8 mouse cellular contexts compared by ENCODE assay signal in genomic region chr2:103073219-103073982, GRCm38 (mm10). TPM values are rescaled to one million over a fixed set of nuclear protein-coding genes. Genes with fewer than 3 reads are reported as not detected.
A peak's percentile ranks its signal among the peaks of the same experiment; 100 is the strongest.
DNase-seq lines count a peak whose midpoint lies in the region; ATAC-seq and TF ChIP-seq lines count a peak whose summit lies in the region.

Pdhx (minus strand) TSS chr2:103073513.
Apip (plus strand) TSS chr2:103073675.

- H3K4me2 ChIP-seq in CH12.LX (ENCODE audit: insufficient read depth, low read depth, poor library complexity, severe bottlenecking), result peak within 1 kb of the TSS; percentile 87
- H3K4me2 ChIP-seq in forebrain, embryonic 11.5 days (ENCODE audit: low read depth, low read length, severe bottlenecking), result peak within 1 kb of the TSS; percentile 61
- peak within 1 kb of the TSS; percentile 72 for H3K4me2 ChIP-seq in heart, embryonic 16.5 days (ENCODE audit: low read depth, low read length)
- peak within 1 kb of the TSS; percentile 84 for H3K4me2 ChIP-seq in liver, embryonic 15.5 days
- H3K4me2 ChIP-seq in neural tube, embryonic 12.5 days (replicated peaks), result peak within 1 kb of the TSS; percentile 71

- H3K9me3 ChIP-seq in CH12.LX (replicated peaks; ENCODE audit: low read length), result peaks cover 4% of the 10 kb centered on the region
- H3K9me3 ChIP-seq in forebrain, embryonic 11.5 days (ENCODE audit: control insufficient read depth, low read length), result no peaks in the 10 kb centered on the region
- H3K9me3 ChIP-seq in heart, embryonic 16.5 days (replicated peaks; ENCODE audit: control insufficient read depth, low read length), result no peaks in the 10 kb centered on the region
- H3K9me3 ChIP-seq in liver, embryonic 15.5 days (replicated peaks), result no peaks in the 10 kb centered on the region
- H3K9me3 ChIP-seq in neural tube, embryonic 12.5 days, result no peaks in the 10 kb centered on the region

- peaks cover 7 to 56% of the 10 kb centered on the region in 2 experiments; a peak in 3 of 4 replicates for H3K4me1 ChIP-seq in CH12.LX (ENCODE audit: control insufficient read depth in 1 of 2, insufficient read depth in 2 of 2)
- no peaks in the 10 kb centered on the region for H3K4me1 ChIP-seq in forebrain, embryonic 11.5 days (replicated peaks; ENCODE audit: control insufficient read depth, insufficient read depth, low read length)
- H3K4me1 ChIP-seq in heart, embryonic 16.5 days (ENCODE audit: control insufficient read depth, insufficient read depth, low read length), result peaks cover 24% of the 10 kb centered on the region
- H3K4me1 ChIP-seq in liver, embryonic 15.5 days (replicated peaks), result peaks cover 36% of the 10 kb centered on the region
- H3K4me1 ChIP-seq in neural tube, embryonic 12.5 days, result peaks cover 10% of the 10 kb centered on the region

- no peak for TF ChIP-seq CTCF in CH12.LX (conservative IDR thresholded peaks at IDR 0.05 in 1 of 2, IDR thresholded peaks at IDR 0.05 in 1 of 2; ENCODE audit: low read depth in 2 of 2, low read length in 2 of 2)

- H3K4me3 ChIP-seq in CH12.LX (replicated peaks in 1 of 3; ENCODE audit: low read depth in 2 of 3, low read length in 2 of 3, poor library complexity in 1 of 3), result peak within 1 kb of the TSS; percentile 90 to 92 (median 90)
- H3K4me3 ChIP-seq in forebrain, embryonic 11.5 days (ENCODE audit: low read depth, low read length), result peak within 1 kb of the TSS; percentile 75
- peak within 1 kb of the TSS; percentile 81 for H3K4me3 ChIP-seq in heart, embryonic 16.5 days (ENCODE audit: low read length)
- H3K4me3 ChIP-seq in liver, embryonic 15.5 days (replicated peaks), result peak within 1 kb of the TSS; percentile 81
- H3K4me3 ChIP-seq in neural tube, embryonic 12.5 days, result peak within 1 kb of the TSS; percentile 77

- dilution Hi-C loops in CH12.LX (cut with MboI; ENCODE audit: extremely low pct_ligation_motif_present, extremely low pct_unique_long_range_greater_than_20kb, low sequenced_read_pairs), result no loop called here

- peak within 1 kb of the TSS; percentile 85 for H3K9ac ChIP-seq in CH12.LX (ENCODE audit: insufficient read depth, low read depth)
- peak within 1 kb of the TSS; percentile 80 for H3K9ac ChIP-seq in forebrain, embryonic 11.5 days (ENCODE audit: low read length)
- H3K9ac ChIP-seq in heart, embryonic 16.5 days (ENCODE audit: low read length), result peak within 1 kb of the TSS; percentile 94
- peak within 1 kb of the TSS; percentile 83 for H3K9ac ChIP-seq in liver, embryonic 15.5 days
- H3K9ac ChIP-seq in neural tube, embryonic 12.5 days, result peak within 1 kb of the TSS; percentile 82

- TF ChIP-seq EP300 in CH12.LX (IDR thresholded peaks at IDR 0.05; ENCODE audit: low read length), result no peak

- H3K79me2 ChIP-seq in CH12.LX (replicated peaks; ENCODE audit: control insufficient read depth, extremely low read depth, insufficient read depth, poor library complexity, severe bottlenecking), result peaks cover 80% of the 10 kb centered on the region

- peaks cover 13 to 34% of the 10 kb centered on the region in 2 experiments for H3K36me3 ChIP-seq in CH12.LX (replicated peaks in 1 of 2; ENCODE audit: control insufficient read depth in 1 of 2, insufficient read depth in 1 of 2, low read length in 1 of 2)
- no peaks in the 10 kb centered on the region for H3K36me3 ChIP-seq in forebrain, embryonic 11.5 days (ENCODE audit: control insufficient read depth, insufficient read depth, low read length)
- H3K36me3 ChIP-seq in heart, embryonic 16.5 days (ENCODE audit: control insufficient read depth, insufficient read depth), result no peaks in the 10 kb centered on the region
- H3K36me3 ChIP-seq in liver, embryonic 15.5 days (replicated peaks), result no peaks in the 10 kb centered on the region
- no peaks in the 10 kb centered on the region for H3K36me3 ChIP-seq in neural tube, embryonic 12.5 days

- no peak for TF ChIP-seq RAD21 in CH12.LX (IDR thresholded peaks at IDR 0.05; ENCODE audit: low read depth, low read length)

- WGBS in forebrain, embryonic 11.5 days, result under 1% methylated on average over 55 of the region's 55 CpGs
- WGBS in heart, embryonic 16.5 days, result 0% methylated on average over 55 of the region's 55 CpGs
- under 1% methylated on average over 55 of the region's 55 CpGs for WGBS in liver, embryonic 15.5 days (ENCODE audit: insufficient replicate concordance)
- 1% methylated on average over 55 of the region's 55 CpGs for WGBS in neural tube, embryonic 12.5 days

- DNase-seq in CH12.LX (ENCODE audit: extremely low read depth), result peak; percentile 99
- DNase-seq in c-Kit-positive CD71-positive TER-119-negative erythroid progenitor cells, embryonic 14.5 days (ENCODE audit: low read depth), result peak; percentile 99
- peak; percentile 100 for DNase-seq in forebrain, embryonic 11.5 days (ENCODE audit: low spot score)
- DNase-seq in kidney, postnatal 36 days, result peak; percentile 100
- peak; percentile 98 for DNase-seq in telencephalon, adult 2 months (ENCODE audit: low read depth, low spot score)

- in situ Hi-C loops in CH12.LX (cut with MboI; ENCODE audit: low pct_ligation_motif_present, low pct_unique_long_range_greater_than_20kb, low sequenced_read_pairs), result no loop called here

- peak; percentile 100 for ATAC-seq in forebrain, embryonic 11.5 days (replicated peaks; ENCODE audit: low FRiP score)
- ATAC-seq in heart, embryonic 16.5 days (replicated peaks; ENCODE audit: extremely low read depth, insufficient read depth, low FRiP score), result peak; percentile 100
- ATAC-seq in liver, embryonic 15.5 days (ENCODE audit: insufficient read depth), result peak; percentile 99
- ATAC-seq in neural tube, embryonic 12.5 days (ENCODE audit: low FRiP score, low read depth), result peak; percentile 100

- H3K27me3 ChIP-seq in CH12.LX (replicated peaks), result no peaks in the 10 kb centered on the region
- no peaks in the 10 kb centered on the region for H3K27me3 ChIP-seq in forebrain, embryonic 11.5 days (ENCODE audit: control insufficient read depth, insufficient read depth, low read length)
- no peaks in the 10 kb centered on the region for H3K27me3 ChIP-seq in heart, embryonic 16.5 days (ENCODE audit: control insufficient read depth, insufficient read depth, low read length)
- H3K27me3 ChIP-seq in liver, embryonic 15.5 days, result no peaks in the 10 kb centered on the region
- H3K27me3 ChIP-seq in neural tube, embryonic 12.5 days (replicated peaks), result no peaks in the 10 kb centered on the region

- H3K27ac ChIP-seq in CH12.LX (ENCODE audit: insufficient read depth, low read depth), result peak within 1 kb of the TSS; percentile 77
- 0 out of 2 replicates have a peak within 1 kb of the TSS, but pooled peaks have one; percentile 46 for H3K27ac ChIP-seq in forebrain, embryonic 11.5 days (ENCODE audit: low read depth, low read length)
- H3K27ac ChIP-seq in heart, embryonic 16.5 days (ENCODE audit: low read length), result peak within 1 kb of the TSS; percentile 83
- H3K27ac ChIP-seq in liver, embryonic 15.5 days (replicated peaks), result peak within 1 kb of the TSS; percentile 96
- H3K27ac ChIP-seq in neural tube, embryonic 12.5 days, result peak within 1 kb of the TSS; percentile 32; the same call in 1 of the 2 replicates

- TF ChIP-seq POLR2A in CH12.LX (IDR thresholded peaks at IDR 0.05; ENCODE audit: low read depth, low read length), result peak; percentile 91

TF ChIP-seq in CH12.LX, 34 proteins besides CTCF, POLR2A, EP300 and RAD21 (continues in another document):
- TF ChIP-seq ETS1 (conservative IDR thresholded peaks at IDR 0.05; ENCODE audit: low read depth, low read length), result no peak
- no peak for TF ChIP-seq ZKSCAN1 (IDR thresholded peaks at IDR 0.05; ENCODE audit: borderline replicate concordance, low read depth, low read length)
- no peak for TF ChIP-seq PAX5 (IDR thresholded peaks at IDR 0.05; ENCODE audit: low read length)
- TF ChIP-seq BHLHE40 (IDR thresholded peaks at IDR 0.05; ENCODE audit: low read depth, low read length), result no peak
- peak; percentile 82 for TF ChIP-seq NRF1 (IDR thresholded peaks at IDR 0.05; ENCODE audit: low read depth, low read length)
- 0 out of 2 replicates have a peak, but pooled peaks have one; percentile 8 for TF ChIP-seq MYC (IDR thresholded peaks at IDR 0.05; ENCODE audit: low read depth, low read length)
- no peak for TF ChIP-seq TBP (conservative IDR thresholded peaks at IDR 0.05; ENCODE audit: low read depth, low read length)
- TF ChIP-seq SIN3A (IDR thresholded peaks at IDR 0.05; ENCODE audit: low read length), result peak; percentile 69; the same call in 1 of the 2 replicates
- TF ChIP-seq UBTF (IDR thresholded peaks at IDR 0.05; ENCODE audit: low read depth, low read length), result peak; percentile 57
- no peak for TF ChIP-seq ELF1 (IDR thresholded peaks at IDR 0.05; ENCODE audit: low read depth, low read length)
- no peak for TF ChIP-seq E2F4 (IDR thresholded peaks at IDR 0.05; ENCODE audit: insufficient replicate concordance, low read depth, low read length)
- TF ChIP-seq USF1 (IDR thresholded peaks at IDR 0.05; ENCODE audit: low read depth, low read length), result no peak
- no peak for TF ChIP-seq ZC3H11A (IDR thresholded peaks at IDR 0.05; ENCODE audit: low read depth, low read length)
- TF ChIP-seq USF2 (conservative IDR thresholded peaks at IDR 0.05; ENCODE audit: low read depth, low read length), result no peak
- peak; percentile 89 for TF ChIP-seq NELFE (IDR thresholded peaks at IDR 0.05; ENCODE audit: low read depth, low read length)
- TF ChIP-seq ZNF384 (IDR thresholded peaks at IDR 0.05; ENCODE audit: low read depth, low read length), result no peak
- TF ChIP-seq KAT2A (IDR thresholded peaks at IDR 0.05; ENCODE audit: insufficient replicate concordance, low read length), result no peak
- no peak; the same call in 1 of the 2 replicates for TF ChIP-seq IRF4 (IDR thresholded peaks at IDR 0.05; ENCODE audit: low read depth, low read length)

RNA-seq across cellular contexts. Expression of gene Pdhx, which starts in this region (rescaled TPM):
- total RNA-seq in CH12.LX (2012; rRNA removed) (66.9 and 78.9 TPM in 2 replicates), CH12.LX (2014; rRNA removed) (131 and 140 TPM in 2 replicates)
- 97.4 and 104 TPM in 2 replicates for polyA plus RNA-seq in CH12.LX (2012; ENCODE audit: insufficient read length, low read depth)
- polyA plus RNA-seq in forebrain, embryonic 11.5 days (2014; fragmentation: Nextera tagmentation; extraction: Ambion mirVana), result 45.3 and 48.0 TPM in 2 replicates
- polyA plus RNA-seq in heart, embryonic 16.5 days (2015; fragmentation: Nextera tagmentation; extraction: Ambion mirVana), result 69.3 and 70.9 TPM in 2 replicates
- polyA plus RNA-seq in liver, embryonic 15.5 days (2015; fragmentation: Nextera tagmentation; extraction: Ambion mirVana), result 19.8 and 20.1 TPM in 2 replicates
- polyA plus RNA-seq in neural tube, embryonic 12.5 days (2016; fragmentation: Nextera tagmentation; extraction: Ambion mirVana), result 49.8 and 53.9 TPM in 2 replicates

RNA-seq across cellular contexts. Expression of gene Apip, which starts in this region (rescaled TPM):
- total RNA-seq in CH12.LX (2012; rRNA removed) (111 and 126 TPM in 2 replicates), CH12.LX (2014; rRNA removed) (222 and 233 TPM in 2 replicates)
- 142 and 184 TPM in 2 replicates for polyA plus RNA-seq in CH12.LX (2012; ENCODE audit: insufficient read length, low read depth)
- 55.7 and 58.7 TPM in 2 replicates for polyA plus RNA-seq in forebrain, embryonic 11.5 days (2014; fragmentation: Nextera tagmentation; extraction: Ambion mirVana)
- polyA plus RNA-seq in heart, embryonic 16.5 days (2015; fragmentation: Nextera tagmentation; extraction: Ambion mirVana), result 70.9 and 72.9 TPM in 2 replicates
- polyA plus RNA-seq in liver, embryonic 15.5 days (2015; fragmentation: Nextera tagmentation; extraction: Ambion mirVana), result 36.0 and 37.3 TPM in 2 replicates
- 55.6 and 57.8 TPM in 2 replicates for polyA plus RNA-seq in neural tube, embryonic 12.5 days (2016; fragmentation: Nextera tagmentation; extraction: Ambion mirVana)

Comparison
In these comparisons a context has a peak if more than half of its experiments do, and no peak if none do; other contexts are left out.
1. Peak in every context shown above with its lines: DNase-seq, ATAC-seq, H3K4me3 ChIP-seq and H3K27ac ChIP-seq.
2. H3K27ac ChIP-seq: peak in every context shown above with its lines; median percentile 96 in liver, embryonic 15.5 days; 83 in heart, embryonic 16.5 days; 77 in CH12.LX; 46 in forebrain, embryonic 11.5 days; 32 in neural tube, embryonic 12.5 days.